Mouse (Mus musculus): ENCODE data around the gene Asb17.

DNA sequence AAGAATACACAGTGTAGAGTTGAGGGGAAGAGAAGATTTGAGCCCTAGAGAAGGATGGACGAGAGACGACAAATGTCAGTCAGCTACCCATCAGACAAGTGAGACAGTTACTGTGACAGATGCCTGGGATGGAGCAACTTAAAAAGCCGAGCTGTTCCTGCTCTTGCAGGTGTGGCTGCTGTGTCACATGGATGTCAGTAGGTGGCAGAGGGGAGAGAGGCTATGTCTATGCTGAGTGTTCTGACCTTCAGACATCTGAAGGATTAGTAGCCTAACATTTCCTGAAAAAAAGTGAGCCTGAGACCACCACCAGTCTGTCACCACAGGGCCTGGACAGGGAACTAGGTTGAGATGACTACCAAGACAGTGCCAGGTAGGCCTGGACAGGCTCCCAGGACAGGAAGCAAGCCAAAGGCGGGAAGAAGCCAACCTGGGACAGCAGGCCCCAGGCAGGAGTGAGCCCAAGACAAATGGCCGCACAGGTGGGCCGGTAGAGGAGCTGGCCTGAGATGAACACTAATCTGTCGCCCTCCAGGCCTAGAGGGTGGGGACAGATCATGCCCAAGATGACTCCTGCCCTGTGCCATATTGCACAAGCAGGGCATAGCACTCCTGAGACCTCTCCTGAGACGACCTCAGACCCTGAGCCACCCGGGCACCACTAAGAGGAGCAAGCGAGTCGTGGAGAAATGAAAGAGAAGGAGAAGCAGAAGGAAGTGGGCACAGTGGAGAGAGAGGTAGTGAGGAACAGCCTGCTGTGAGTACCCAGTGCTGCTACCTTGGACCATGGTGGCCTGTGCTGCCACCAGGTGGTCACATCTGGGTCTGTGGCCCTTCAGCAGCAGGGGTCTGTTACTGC lies 12.8 kb upstream of the Asb17 start:
- TF ChIP-seq CTCF (IDR thresholded peaks at IDR 0.05; ENCODE audit: low read depth, low read length) (0 out of 2 replicates have a peak, but pooled peaks have one; percentile 10), GATA1 (IDR thresholded peaks at IDR 0.05; ENCODE audit: borderline replicate concordance, low read length) (no peak), POLR2AphosphoS5 (IDR thresholded peaks at IDR 0.05; ENCODE audit: insufficient replicate concordance, low read depth, low read length) (no peak), TAL1 (conservative IDR thresholded peaks at IDR 0.05; ENCODE audit: low read depth, low read length) (no peak), GATA2 (IDR thresholded peaks at IDR 0.05; ENCODE audit: borderline replicate concordance, low read depth, low read length) (no peak)

Data from G1E (cell line).